Mouse (Mus musculus) embryonic facial prominence, embryonic 11.5 days (tissue): ENCODE data around the gene Muc2. TPM values are rescaled to one million over a fixed set of nuclear protein-coding genes. Genes with fewer than 3 reads are reported as not detected.

Experiments used
- ATAC-seq: fragments of 200-750 bp; cut with Nextera tagmentation; replicated peaks from 2 replicates; pipeline ENCODE4 v1.8.0; 2017; ENCODE audit warnings: low read depth; ENCODE audit not compliant: insufficient number of reproducible peaks, low FRiP score, low TSS enrichment
- DNase-seq: peaks from one replicate; pipeline ENCODE4 v3.0.0-alpha.2; 2015; ENCODE audit warnings: low spot score
- H3K27ac ChIP-seq: fragments of 300-500 bp; sonication (generic); replicated peaks from 2 replicates; pipeline ENCODE4 v1.5.1; 2014; ENCODE audit warnings: mild to moderate bottlenecking, low read depth, low read length, control low read depth
- H3K27me3 ChIP-seq: fragments of 300-500 bp; sonication (generic); 2 replicates; pipeline ENCODE4 v1.6.1; 2014; ENCODE audit warnings: mild to moderate bottlenecking, low read length, moderate library complexity, mixed read lengths; ENCODE audit not compliant: control insufficient read depth, insufficient read depth
- H3K36me3 ChIP-seq: fragments of 300-500 bp; sonication (generic); replicated peaks from 2 replicates; pipeline ENCODE4 v1.6.1; 2014; ENCODE audit warnings: low read depth, mild to moderate bottlenecking, low read length, moderate library complexity, mixed read lengths; ENCODE audit not compliant: control insufficient read depth, insufficient read depth
- H3K4me1 ChIP-seq: fragments of 300-500 bp; sonication (generic); 2 replicates; pipeline ENCODE4 v1.6.1; 2014; ENCODE audit warnings: low read length, mixed read lengths; ENCODE audit not compliant: control insufficient read depth, insufficient read depth
- H3K4me2 ChIP-seq: fragments of 300-500 bp; sonication (generic); 2 replicates; pipeline ENCODE4 v1.6.1; 2014; ENCODE audit warnings: low read depth, mild to moderate bottlenecking, control low read depth, low read length, moderate library complexity
- H3K4me3 ChIP-seq: fragments of 300-500 bp; sonication (generic); 2 replicates; pipeline ENCODE4 v1.5.1; 2014; ENCODE audit warnings: low read depth, low read length, control low read depth
- H3K9ac ChIP-seq: fragments of 300-500 bp; sonication (generic); replicated peaks from 2 replicates; pipeline ENCODE4 v1.6.1; 2014; ENCODE audit warnings: mild to moderate bottlenecking, control low read depth, low read length
- H3K9me3 ChIP-seq: fragments of 300-500 bp; sonication (generic); replicated peaks from 2 replicates; pipeline ENCODE4 v1.6.1; 2016; ENCODE audit warnings: mild to moderate bottlenecking, low read length, inconsistent platforms, mixed read lengths; ENCODE audit not compliant: control insufficient read depth
- WGBS: fragments of 180-500 bp; shearing (Covaris S2); extraction: QIAGEN DNeasy Blood & Tissue Kit; methylation state at CpG from one replicate; pipeline ENCODE4 v1.1.7; 2014; 5-methylcytosine and 5-hydroxymethylcytosine counted together
- polyA plus RNA-seq: library from polyadenylated mRNA; unstranded; fragments of >200 nt; fragmentation: Nextera tagmentation; extraction: Ambion mirVana; gene quantifications from 2 replicates; pipeline ENCODE4 v1.2.1, GENCODE M21; 2014

The Muc2 gene
- polyA plus RNA-seq, 1 experiment from 2014 or later: not detected

GRCm38 (mm10) chr7:141770988-141771387, 80.8 kb downstream of the Muc2 start:
- ATAC-seq: no peak

GRCm38 (mm10) chr7:141772058-141772557, 82.0 kb downstream of the Muc2 start:
- ATAC-seq (no peak), DNase-seq (no peak)
- no peak overlapping the region for H3K4me2 ChIP-seq
- H3K27me3 ChIP-seq: no peaks in the 10 kb centered on the region
- no peak overlapping the region for H3K27ac ChIP-seq
- no peak overlapping the region for H3K4me3 ChIP-seq
- 89% methylated on average over 1 of the region's 1 CpGs for WGBS
- no peak overlapping the region for H3K9ac ChIP-seq
- H3K36me3 ChIP-seq: no peaks in the 10 kb centered on the region
- H3K4me1 ChIP-seq: 0 out of 2 replicates have a peak, but pooled peaks cover 2% of the 10 kb centered on the region
- H3K9me3 ChIP-seq: no peaks in the 10 kb centered on the region

More at GRCm38 (mm10) chr7:141770988-141771387, 80.8 kb downstream of the Muc2 start:
- Histone ChIP-seq H3K9me3 (no peaks in the 10 kb centered on the region), H3K4me1 (0 out of 2 replicates have a peak, but pooled peaks cover 2% of the 10 kb centered on the region), H3K36me3 (no peaks in the 10 kb centered on the region), H3K4me2 (no peak overlapping the region), H3K27ac (no peak overlapping the region), H3K9ac (no peak overlapping the region), H3K4me3 (no peak overlapping the region), H3K27me3 (no peaks in the 10 kb centered on the region)
- DNase-seq: no peak
- WGBS: 81% methylated on average over 8 of the region's 8 CpGs

DNA sequence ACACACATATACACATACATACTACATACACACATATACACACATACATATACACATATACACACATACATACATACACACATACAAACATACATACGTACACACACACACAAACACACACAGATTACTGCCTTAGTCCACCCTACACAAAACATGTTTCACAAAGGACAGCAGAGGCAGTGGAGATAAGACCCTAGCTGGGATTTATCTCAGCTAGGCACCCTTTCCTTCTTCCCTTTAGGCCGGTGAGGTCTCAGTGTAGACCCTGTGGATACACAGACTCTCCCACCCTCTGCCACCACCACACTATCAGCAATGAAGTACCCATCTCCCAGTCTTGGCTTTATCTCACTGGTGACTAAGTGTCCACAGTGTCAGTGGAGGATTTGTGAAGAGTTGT, 84.7 kb downstream of the Muc2 start:
- Histone ChIP-seq H3K36me3 (no peaks in the 10 kb centered on the region), H3K4me2 (no peak overlapping the region), H3K27ac (no peak overlapping the region), H3K27me3 (no peaks in the 10 kb centered on the region), H3K9me3 (no peaks in the 10 kb centered on the region), H3K4me1 (0 out of 2 replicates have a peak, but pooled peaks cover 2% of the 10 kb centered on the region), H3K4me3 (no peak overlapping the region), H3K9ac (no peak overlapping the region)
- DNase-seq (no peak), ATAC-seq (no peak)
- WGBS: 84% methylated on average over 2 of the region's 2 CpGs

DNA sequence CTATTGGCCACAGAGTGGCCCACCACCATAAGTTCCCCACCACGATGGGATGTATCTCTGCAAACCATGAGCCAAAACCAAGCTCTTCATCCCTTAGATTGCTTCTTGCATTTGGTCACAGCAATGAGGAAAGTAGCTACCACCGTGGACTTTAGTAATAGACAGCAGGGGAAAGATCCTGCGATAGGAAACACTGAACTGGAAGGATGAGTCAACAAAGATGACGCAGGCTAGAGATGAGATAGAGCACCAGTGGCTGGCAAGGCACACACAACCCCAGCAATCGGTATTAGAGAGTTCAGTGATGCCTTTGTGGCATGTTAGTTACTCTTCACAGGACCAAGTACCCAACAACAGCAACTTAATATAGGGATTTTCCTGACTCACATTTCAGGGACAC, 86.1 kb downstream of the Muc2 start:
- H3K4me2 ChIP-seq: no peak overlapping the region
- H3K27ac ChIP-seq: no peak overlapping the region
- ATAC-seq: no peak
- no peaks in the 10 kb centered on the region for H3K27me3 ChIP-seq
- no peak for DNase-seq
- H3K4me1 ChIP-seq: 0 out of 2 replicates have a peak, but pooled peaks cover 2% of the 10 kb centered on the region
- H3K36me3 ChIP-seq: no peaks in the 10 kb centered on the region
- no peak overlapping the region for H3K4me3 ChIP-seq
- WGBS: 86% methylated on average over 5 of the region's 5 CpGs
- no peak overlapping the region for H3K9ac ChIP-seq
- H3K9me3 ChIP-seq: no peaks in the 10 kb centered on the region

DNA sequence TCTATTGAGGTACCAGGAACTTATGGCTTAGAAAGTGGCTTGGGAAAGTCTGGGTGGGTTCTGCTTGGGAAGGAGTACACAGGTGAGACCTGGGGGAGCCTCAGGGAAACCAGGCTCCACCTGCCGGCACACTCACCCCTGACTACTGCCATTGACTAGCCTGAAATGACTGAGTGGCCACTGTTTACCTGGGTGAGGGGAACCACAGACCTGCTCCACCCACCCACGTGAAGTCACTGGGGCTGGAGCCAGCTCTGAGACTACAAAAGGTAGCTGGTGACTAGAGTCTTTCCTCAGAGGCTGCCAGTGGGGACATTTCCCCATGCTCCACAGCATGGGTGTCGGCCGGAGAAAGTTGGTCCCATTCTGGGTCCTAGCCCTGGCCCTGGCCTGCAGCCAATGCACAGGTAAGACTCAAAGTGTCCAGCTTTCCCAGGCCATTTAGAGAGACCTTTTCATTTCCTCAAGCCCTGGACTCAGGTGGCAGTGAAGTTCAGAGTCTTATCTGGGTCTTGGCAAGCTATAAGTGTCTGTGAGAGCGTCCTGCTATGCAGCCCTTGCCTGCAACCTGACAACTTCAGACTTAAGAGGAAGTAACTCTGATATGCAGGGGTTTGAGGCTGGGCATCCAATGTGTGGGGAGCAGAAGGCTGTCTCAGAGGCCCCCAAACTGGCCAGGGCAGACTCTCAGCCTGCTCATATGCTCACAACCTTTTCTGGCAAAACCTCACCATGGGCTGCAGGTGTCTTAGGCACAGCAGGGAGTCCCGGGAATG, 98.7 kb downstream of the Muc2 start, which contains the start of gene Muc5ac:
TSS of gene Muc5ac (plus strand) at position 296 of the 776 bp plus-strand sequence.
- Histone ChIP-seq H3K4me3 (no peak within 1 kb of the TSS), H3K4me2 (no peak within 1 kb of the TSS), H3K9me3 (no peaks in the 10 kb centered on the region), H3K4me1 (no peaks in the 10 kb centered on the region), H3K27me3 (no peaks in the 10 kb centered on the region), H3K36me3 (no peaks in the 10 kb centered on the region), H3K9ac (no peak within 1 kb of the TSS), H3K27ac (no peak within 1 kb of the TSS)
- no peak for DNase-seq
- WGBS: 82% methylated on average over 6 of the region's 6 CpGs
- ATAC-seq: no peak

DNA sequence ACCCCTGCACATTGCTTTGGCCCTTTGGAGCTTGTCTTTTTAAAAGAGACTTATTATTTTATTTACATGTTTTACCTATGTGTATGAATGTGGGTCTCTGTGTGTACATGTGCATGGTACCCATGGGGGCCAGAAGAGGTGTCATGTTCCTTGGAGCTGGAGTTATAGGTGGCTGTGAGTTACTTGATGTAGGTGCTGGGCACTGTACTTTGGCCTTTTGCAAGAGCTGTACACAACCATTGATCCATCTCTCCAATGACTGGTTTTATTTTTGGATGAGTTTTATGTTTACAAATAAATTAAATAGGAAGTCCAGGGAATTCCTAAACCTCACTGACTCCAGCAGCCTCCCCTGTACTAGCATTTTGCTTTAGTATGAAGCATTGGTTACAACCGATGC, 104.1 kb downstream of the Muc2 start:
- Histone ChIP-seq H3K9me3 (no peaks in the 10 kb centered on the region), H3K36me3 (no peaks in the 10 kb centered on the region), H3K27me3 (no peaks in the 10 kb centered on the region), H3K4me1 (no peaks in the 10 kb centered on the region), H3K27ac (no peak overlapping the region), H3K9ac (no peak overlapping the region), H3K4me2 (no peak overlapping the region), H3K4me3 (no peak overlapping the region)
- 94% methylated on average over 1 of the region's 1 CpGs for WGBS
- no peak for DNase-seq
- ATAC-seq: no peak

DNA sequence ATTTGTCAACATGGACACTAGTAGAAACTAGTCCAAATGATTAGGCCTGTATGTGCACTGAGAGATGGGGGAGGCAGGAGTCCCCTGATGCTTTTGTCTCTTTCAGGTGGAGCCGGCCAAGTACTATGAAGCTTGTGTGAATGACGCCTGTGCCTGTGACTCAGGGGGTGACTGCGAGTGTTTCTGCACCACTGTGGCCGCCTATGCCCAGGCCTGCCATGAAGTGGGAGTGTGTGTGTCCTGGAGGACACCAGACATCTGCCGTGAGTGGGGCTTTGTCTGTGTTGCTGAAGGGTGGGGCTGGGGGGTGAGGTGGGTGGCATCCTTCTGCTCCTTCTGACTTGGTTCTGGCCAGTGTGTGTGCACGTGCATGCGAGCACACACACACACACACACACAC, 113.1 kb downstream of the Muc2 start:
- ATAC-seq: no peak

More for the DNA sequence above, 113.1 kb downstream of the Muc2 start:
- Histone ChIP-seq H3K4me3 (no peak overlapping the region), H3K27ac (no peak overlapping the region), H3K36me3 (no peaks in the 10 kb centered on the region), H3K27me3 (no peaks in the 10 kb centered on the region), H3K9me3 (no peaks in the 10 kb centered on the region), H3K4me1 (no peaks in the 10 kb centered on the region), H3K4me2 (no peak overlapping the region), H3K9ac (no peak overlapping the region)
- WGBS: 92% methylated on average over 7 of the region's 7 CpGs
- DNase-seq: no peak
